Mouse (Mus musculus) megakaryocyte, embryonic 14.5 days (primary cell): ENCODE measurements around the gene Gria1. TPM values are rescaled to one million over a fixed set of nuclear protein-coding genes. Genes with fewer than 3 reads are reported as not detected.

ENCODE experiments used
- H3K27me3 ChIP-seq: replicated peaks from 2 replicates; pipeline ENCODE3; 2012; ENCODE audit warnings: inconsistent platforms
- H3K36me3 ChIP-seq: replicated peaks from 2 replicates; pipeline ENCODE3; 2012; ENCODE audit warnings: low read length, inconsistent platforms, mixed read lengths
- H3K4me1 ChIP-seq: 2 replicates; pipeline ENCODE4 v1.6.1; 2012; ENCODE audit warnings: inconsistent platforms
- H3K4me3 ChIP-seq: replicated peaks from 2 replicates; pipeline ENCODE3; 2012; ENCODE audit warnings: moderate library complexity, mild to moderate bottlenecking, inconsistent platforms
- H3K9me3 ChIP-seq: 2 replicates; pipeline ENCODE4 v1.6.1; 2012; ENCODE audit warnings: inconsistent platforms
- FLI1 ChIP-seq: IDR thresholded peaks from 2 replicates; pipeline ENCODE4 v1.6.1; 2012; ENCODE audit warnings: low read length, inconsistent platforms, mixed read lengths
- GATA1 ChIP-seq: IDR thresholded peaks from 3 replicates; pipeline ENCODE4 v1.6.1; 2012; ENCODE audit warnings: mixed read lengths, low read length, inconsistent platforms, borderline replicate concordance
- polyA plus RNA-seq: library from polyadenylated mRNA; stranded (reverse); fragments of >175 nt; gene quantifications from 2 replicates; pipeline ENCODE4 v1.2.3, GENCODE M21; 2012; ENCODE audit warnings: low replicate concordance; ENCODE audit not compliant: insufficient read depth

The Gria1 gene
- polyA plus RNA-seq: not detected in 2 replicates

- no peaks in the 10 kb centered on the region for H3K9me3 ChIP-seq
Measured at GRCm38 (mm10) chr11:57011024-57011690, at the start of gene Gria1. TSS of gene Gria1 (plus strand) at chr11:57011387.

DNA sequence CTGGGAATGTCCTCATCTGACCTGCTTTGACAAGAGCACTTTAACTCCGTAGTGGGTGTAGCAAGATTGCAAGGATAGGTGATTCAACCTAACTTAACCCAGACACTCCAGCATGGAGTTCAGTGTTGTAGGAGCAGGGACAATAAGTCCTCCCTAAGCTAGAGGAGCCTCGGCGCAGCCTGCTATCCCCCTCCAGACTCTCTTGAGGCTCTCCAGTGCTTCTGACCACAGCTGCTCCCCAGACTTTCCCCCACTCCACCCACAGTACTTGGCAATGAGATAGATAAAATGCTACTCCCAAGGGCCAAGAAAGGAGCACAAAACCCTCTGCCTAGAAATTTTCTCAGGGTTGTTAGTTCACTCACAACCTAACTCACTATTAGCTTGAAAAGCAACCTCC is 49.4 kb upstream of the Gria1 start:
- Histone ChIP-seq H3K4me1 (no peaks in the 10 kb centered on the region), H3K36me3 (no peaks in the 10 kb centered on the region), H3K4me3 (no peak overlapping the region), H3K27me3 (no peaks in the 10 kb centered on the region), H3K9me3 (peaks cover 9% of the 10 kb centered on the region; the same call in 1 of the 2 replicates)
- TF ChIP-seq FLI1: no peak
- TF ChIP-seq GATA1: no peak

More at GRCm38 (mm10) chr11:57011024-57011690, at the start of gene Gria1:
- TF ChIP-seq GATA1 (no peak), FLI1 (no peak)
- Histone ChIP-seq H3K27me3 (peaks cover 4% of the 10 kb centered on the region), H3K4me1 (no peaks in the 10 kb centered on the region), H3K36me3 (no peaks in the 10 kb centered on the region), H3K4me3 (no peak within 1 kb of the TSS)

DNA sequence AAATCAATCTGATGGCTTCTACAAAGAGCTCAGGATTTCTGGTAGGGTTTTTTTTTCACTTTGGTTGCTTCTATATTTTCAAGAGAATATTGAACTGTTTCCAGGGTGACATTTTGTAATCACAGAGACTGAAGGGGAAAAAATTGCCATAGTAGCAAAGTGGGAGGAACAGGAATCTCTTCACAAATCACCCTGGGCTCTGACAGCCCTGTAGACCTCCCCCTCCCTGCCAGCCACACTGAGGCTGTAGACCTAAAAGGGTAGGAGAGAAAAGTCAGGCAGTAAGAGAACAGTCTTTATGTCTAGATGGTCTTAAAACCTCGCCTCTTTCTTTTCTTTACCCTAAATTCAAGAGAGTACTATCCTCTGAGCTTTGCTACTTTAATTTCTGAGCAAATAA is 38.4 kb upstream of the Gria1 start:
- H3K4me3 ChIP-seq: no peak overlapping the region
- peaks cover 20% of the 10 kb centered on the region for H3K9me3 ChIP-seq
- H3K4me1 ChIP-seq: no peaks in the 10 kb centered on the region
- H3K27me3 ChIP-seq: no peaks in the 10 kb centered on the region
- TF ChIP-seq GATA1: no peak
- H3K36me3 ChIP-seq: no peaks in the 10 kb centered on the region

DNA sequence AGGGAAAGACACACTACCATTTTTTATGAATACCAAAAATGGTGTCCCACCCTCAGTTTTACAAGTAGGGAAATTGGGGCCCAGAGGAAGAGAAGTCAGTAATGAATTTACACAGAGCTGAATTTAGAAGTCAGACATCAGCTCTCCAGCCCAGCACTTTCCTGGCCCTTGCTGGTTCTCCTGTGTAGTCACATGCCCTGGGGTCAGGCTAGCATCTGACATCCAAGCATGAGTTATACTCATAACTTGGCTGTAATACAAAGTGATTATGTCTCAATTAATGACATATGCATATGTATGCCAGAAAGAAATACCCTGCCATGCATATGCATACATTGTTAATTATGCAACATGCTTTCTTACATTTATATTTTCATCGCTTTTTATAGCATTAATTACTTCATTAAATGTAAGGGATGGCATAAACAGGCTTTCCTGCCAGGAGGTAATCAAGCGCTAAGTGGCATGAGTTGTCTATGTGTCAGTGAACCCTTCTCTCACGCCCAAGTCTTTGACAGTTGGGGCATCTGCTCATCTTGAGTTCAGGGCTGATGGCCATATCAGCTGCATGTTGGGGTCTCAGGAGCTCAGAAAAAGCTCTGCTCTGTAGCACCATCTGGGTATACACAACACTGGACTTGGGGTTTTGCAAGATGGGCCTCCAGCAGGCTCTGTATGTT is 26.7 kb upstream of the Gria1 start:
- Histone ChIP-seq H3K4me1 (no peaks in the 10 kb centered on the region), H3K27me3 (no peaks in the 10 kb centered on the region), H3K9me3 (peaks cover 24% of the 10 kb centered on the region), H3K4me3 (no peak overlapping the region), H3K36me3 (no peaks in the 10 kb centered on the region)
- TF ChIP-seq FLI1: no peak
- no peak for TF ChIP-seq GATA1

DNA sequence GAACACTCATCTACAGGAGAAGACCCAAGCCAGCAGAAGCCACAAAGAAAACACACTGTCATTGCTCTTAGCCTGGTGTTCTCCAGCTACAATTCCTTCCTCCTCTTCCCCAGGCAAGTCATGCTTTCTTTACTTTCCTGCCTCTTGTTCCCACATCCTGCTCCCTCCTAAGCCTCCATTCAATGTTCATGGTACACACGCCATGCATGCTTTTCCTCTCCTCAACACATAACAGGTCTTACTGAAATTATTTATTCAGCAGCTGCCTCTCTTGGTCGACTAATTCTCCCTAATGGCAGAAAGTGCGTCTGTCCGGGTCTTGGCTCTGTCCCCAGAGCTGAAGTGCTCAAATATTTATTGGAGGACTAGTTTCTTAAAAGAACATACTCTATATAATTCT is 25.7 kb upstream of the Gria1 start:
- peaks cover 14% of the 10 kb centered on the region for H3K9me3 ChIP-seq
- no peak for TF ChIP-seq GATA1
- TF ChIP-seq FLI1: no peak
- H3K4me1 ChIP-seq: no peaks in the 10 kb centered on the region
- no peaks in the 10 kb centered on the region for H3K36me3 ChIP-seq
- no peak overlapping the region for H3K4me3 ChIP-seq
- no peaks in the 10 kb centered on the region for H3K27me3 ChIP-seq

DNA sequence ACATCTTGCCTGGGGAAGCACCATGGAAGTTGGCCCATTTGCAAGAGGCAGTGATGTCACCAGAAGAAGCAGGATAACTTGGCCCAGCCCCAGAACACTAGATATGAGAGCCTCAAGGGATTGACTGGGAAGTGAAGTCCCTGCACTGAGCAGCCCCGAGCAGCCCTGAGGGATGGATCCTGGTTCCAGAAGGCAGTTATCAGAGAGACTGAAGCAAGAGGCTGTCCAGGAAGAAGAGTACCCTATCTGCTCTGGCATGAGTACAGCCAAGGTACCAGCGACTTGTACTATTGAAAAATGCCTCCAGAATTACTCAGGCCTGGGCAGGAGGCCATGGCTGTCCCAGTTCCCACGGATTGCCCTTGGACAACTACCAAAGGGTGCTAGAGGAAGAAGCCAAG is 11.6 kb upstream of the Gria1 start:
- Histone ChIP-seq H3K27me3 (no peaks in the 10 kb centered on the region), H3K36me3 (no peaks in the 10 kb centered on the region), H3K9me3 (no peaks in the 10 kb centered on the region), H3K4me3 (no peak overlapping the region), H3K4me1 (no peaks in the 10 kb centered on the region)
- TF ChIP-seq GATA1 (no peak), FLI1 (no peak)

- H3K36me3 ChIP-seq: no peaks in the 10 kb centered on the region
- H3K9me3 ChIP-seq: no peaks in the 10 kb centered on the region
- H3K4me1 ChIP-seq: no peaks in the 10 kb centered on the region
- H3K4me3 ChIP-seq: no peak overlapping the region
- no peaks in the 10 kb centered on the region for H3K27me3 ChIP-seq
- no peak for TF ChIP-seq FLI1
Measured at GRCm38 (mm10) chr11:57004611-57005010, 6.6 kb upstream of the Gria1 start.

- Histone ChIP-seq H3K27me3 (no peaks in the 10 kb centered on the region), H3K4me3 (no peak overlapping the region), H3K36me3 (no peaks in the 10 kb centered on the region), H3K9me3 (no peaks in the 10 kb centered on the region), H3K4me1 (no peaks in the 10 kb centered on the region)
- no peak for TF ChIP-seq FLI1
- TF ChIP-seq GATA1: no peak
Measured at GRCm38 (mm10) chr11:57005341-57005740, 5.8 kb upstream of the Gria1 start.

DNA sequence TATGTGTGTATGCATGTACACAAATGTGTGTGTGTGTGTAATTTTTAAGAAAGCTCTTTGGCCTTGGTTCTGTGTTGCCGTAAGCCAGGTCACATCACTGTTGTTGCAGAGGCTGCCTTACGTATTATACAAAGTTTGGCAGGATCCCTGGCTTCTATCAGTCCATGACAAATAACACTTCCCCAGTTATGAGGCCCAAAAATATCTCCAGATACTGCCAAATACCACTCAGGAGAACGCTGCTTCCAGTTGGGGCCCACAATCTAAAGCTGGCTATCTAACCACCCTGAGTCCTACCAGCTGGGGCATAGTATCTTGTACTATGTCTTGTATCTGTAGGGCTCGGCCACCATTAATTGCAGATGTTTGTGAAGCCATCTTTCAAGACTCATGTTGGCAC is 3.4 kb upstream of the Gria1 start:
- Histone ChIP-seq H3K36me3 (no peaks in the 10 kb centered on the region), H3K27me3 (peaks cover 1% of the 10 kb centered on the region), H3K9me3 (no peaks in the 10 kb centered on the region), H3K4me3 (no peak overlapping the region), H3K4me1 (no peaks in the 10 kb centered on the region)
- TF ChIP-seq FLI1: no peak
- TF ChIP-seq GATA1: no peak

- Histone ChIP-seq H3K9me3 (no peaks in the 10 kb centered on the region), H3K36me3 (no peaks in the 10 kb centered on the region), H3K4me3 (no peak overlapping the region), H3K27me3 (peaks cover 4% of the 10 kb centered on the region), H3K4me1 (no peaks in the 10 kb centered on the region)
- TF ChIP-seq FLI1: no peak
- TF ChIP-seq GATA1: no peak
Measured at GRCm38 (mm10) chr11:57010611-57011010, 576 bp upstream of the Gria1 start.
